Mouse (Mus musculus): ENCODE measurements around the gene Tnrc6b. TPM values are rescaled to one million over a fixed set of nuclear protein-coding genes. Genes with fewer than 3 reads are reported as not detected.
"Not testable (repeated sequence)": the region's sequence is repeated elsewhere in the genome, so short reads cannot be mapped to it uniquely, and the experiment has no call there.

The Tnrc6b gene
- polyA plus RNA-seq, 1 experiment from 2014 or later: 58.9 TPM

GRCm38 (mm10) chr15:80722366-80722765 is 11.3 kb downstream of the Tnrc6b start:
- Histone ChIP-seq H3K27me3 (no peaks in the 10 kb centered on the region), H3K36me3 (no peaks in the 10 kb centered on the region), H3K4me2 (replicated peaks) (no peak overlapping the region), H3K4me3 (no peak overlapping the region), H3K9ac (replicated peaks) (no peak overlapping the region), H3K4me1 (no peaks in the 10 kb centered on the region), H3K27ac (replicated peaks) (no peak overlapping the region), H3K9me3 (no peaks in the 10 kb centered on the region)
- ATAC-seq (ENCODE audit: low FRiP score, low read depth): no peak
- 57% methylated on average over 3 of the region's 3 CpGs for WGBS

DNA sequence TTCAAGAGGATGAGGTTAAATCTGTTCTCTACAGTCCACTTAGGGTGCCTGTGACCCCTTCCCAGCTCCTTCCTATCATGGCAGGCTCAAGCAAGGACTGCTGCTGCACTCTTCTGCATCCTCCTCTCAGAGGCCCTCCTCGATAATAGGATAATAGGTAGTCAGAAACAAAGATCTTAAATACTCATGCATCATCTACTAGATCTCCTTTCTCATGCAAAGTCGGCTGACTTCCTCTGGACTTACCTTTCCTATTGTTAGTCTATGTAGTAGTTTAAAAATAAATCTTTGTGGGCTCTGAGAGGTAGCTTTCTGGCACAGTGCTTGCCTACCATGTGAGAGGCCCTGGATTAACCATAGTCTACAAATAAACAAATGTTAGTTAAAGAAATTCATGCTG is 18.4 kb downstream of the Tnrc6b start:
- Histone ChIP-seq H3K9me3 (no peaks in the 10 kb centered on the region), H3K27ac (replicated peaks) (no peak overlapping the region), H3K9ac (replicated peaks) (no peak overlapping the region), H3K4me2 (replicated peaks) (no peak overlapping the region), H3K27me3 (no peaks in the 10 kb centered on the region), H3K4me3 (no peak overlapping the region), H3K36me3 (no peaks in the 10 kb centered on the region), H3K4me1 (peaks cover 5% of the 10 kb centered on the region)
- no peak for ATAC-seq (ENCODE audit: low FRiP score, low read depth)
- 63% methylated on average over 2 of the region's 2 CpGs for WGBS

- ATAC-seq (ENCODE audit: low FRiP score, low read depth): no peak
- H3K27me3 ChIP-seq: no peaks in the 10 kb centered on the region
- H3K4me3 ChIP-seq: no peak overlapping the region
- H3K9ac ChIP-seq (replicated peaks): no peak overlapping the region
- H3K36me3 ChIP-seq: no peaks in the 10 kb centered on the region
- peaks cover 5% of the 10 kb centered on the region for H3K4me1 ChIP-seq
- no peaks in the 10 kb centered on the region for H3K9me3 ChIP-seq
- no peak overlapping the region for H3K27ac ChIP-seq (replicated peaks)
- H3K4me2 ChIP-seq (replicated peaks): no peak overlapping the region
- WGBS: 92% methylated on average over 1 of the region's 1 CpGs
These were observed 19.9 kb downstream of the Tnrc6b start for GRCm38 (mm10) chr15:80731043-80731442.

DNA sequence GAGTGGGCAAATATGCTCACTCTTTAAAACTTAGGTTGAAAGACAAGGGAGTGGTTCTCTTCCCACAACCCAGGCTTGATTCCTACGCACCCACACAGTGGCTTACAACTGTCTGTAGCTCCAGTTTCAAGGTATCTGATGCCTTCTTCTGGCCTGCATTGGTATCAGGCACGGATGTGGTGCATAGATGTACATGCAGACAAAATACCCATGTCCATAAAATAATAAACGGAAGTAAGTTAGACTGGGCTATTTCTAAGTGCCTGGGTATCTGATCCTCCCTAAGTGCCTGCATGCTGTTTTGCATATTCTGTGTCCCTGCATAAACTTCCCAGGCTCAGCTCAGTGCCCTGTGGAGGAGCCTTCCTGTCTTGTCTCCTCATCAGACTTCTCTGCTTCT is 20.4 kb downstream of the Tnrc6b start:
- H3K27me3 ChIP-seq: no peaks in the 10 kb centered on the region
- H3K9me3 ChIP-seq: no peaks in the 10 kb centered on the region
- no peak overlapping the region for H3K27ac ChIP-seq (replicated peaks)
- H3K4me2 ChIP-seq (replicated peaks): no peak overlapping the region
- no peak overlapping the region for H3K4me3 ChIP-seq
- H3K9ac ChIP-seq (replicated peaks): no peak overlapping the region
- no peak for ATAC-seq (ENCODE audit: low FRiP score, low read depth)
- 73% methylated on average over 3 of the region's 3 CpGs for WGBS
- no peaks in the 10 kb centered on the region for H3K36me3 ChIP-seq
- H3K4me1 ChIP-seq: peaks cover 5% of the 10 kb centered on the region

DNA sequence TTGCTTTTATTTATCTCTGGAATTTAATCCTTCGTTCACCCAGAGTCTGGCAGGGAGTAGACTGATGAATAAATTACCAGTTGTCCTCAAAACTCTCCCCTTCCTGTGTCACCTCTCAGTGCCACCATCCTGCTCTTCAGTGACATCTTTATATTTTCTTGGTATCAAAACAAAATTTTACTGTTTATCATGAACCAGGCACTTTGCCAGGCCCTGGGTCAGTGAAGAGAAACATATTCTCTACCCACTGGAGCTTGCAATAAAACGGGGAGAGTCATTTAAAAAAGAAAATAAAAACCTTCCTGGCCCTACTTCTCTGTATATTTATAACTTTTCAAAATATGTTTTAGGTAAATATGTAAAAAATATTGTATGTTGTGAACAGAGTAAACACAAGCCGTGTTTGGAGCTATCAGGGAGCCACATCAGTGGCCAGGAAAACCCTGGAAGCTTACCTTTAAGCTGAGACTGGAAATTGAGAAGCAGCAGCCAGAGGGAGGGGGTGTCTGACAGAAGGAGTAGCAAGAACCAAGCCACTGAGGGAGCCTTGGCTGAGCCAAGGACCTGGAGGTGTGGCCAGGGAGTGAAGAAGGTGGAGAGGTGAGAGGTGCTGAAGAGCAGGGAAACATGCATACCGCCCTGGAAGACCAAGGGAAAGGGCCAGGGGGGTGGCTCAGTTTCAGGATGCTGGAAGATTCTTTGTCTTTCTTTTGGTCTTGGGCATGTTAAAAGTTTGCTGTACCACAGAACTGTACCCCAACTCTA is 21.3 kb downstream of the Tnrc6b start:
- Histone ChIP-seq H3K4me1 (peaks cover 5% of the 10 kb centered on the region), H3K4me2 (replicated peaks) (no peak overlapping the region), H3K27me3 (no peaks in the 10 kb centered on the region), H3K36me3 (no peaks in the 10 kb centered on the region), H3K9me3 (no peaks in the 10 kb centered on the region), H3K9ac (replicated peaks) (no peak overlapping the region), H3K27ac (replicated peaks) (no peak overlapping the region), H3K4me3 (no peak overlapping the region)
- 55% methylated on average over 4 of the region's 4 CpGs for WGBS
- no peak for ATAC-seq (ENCODE audit: low FRiP score, low read depth)

DNA sequence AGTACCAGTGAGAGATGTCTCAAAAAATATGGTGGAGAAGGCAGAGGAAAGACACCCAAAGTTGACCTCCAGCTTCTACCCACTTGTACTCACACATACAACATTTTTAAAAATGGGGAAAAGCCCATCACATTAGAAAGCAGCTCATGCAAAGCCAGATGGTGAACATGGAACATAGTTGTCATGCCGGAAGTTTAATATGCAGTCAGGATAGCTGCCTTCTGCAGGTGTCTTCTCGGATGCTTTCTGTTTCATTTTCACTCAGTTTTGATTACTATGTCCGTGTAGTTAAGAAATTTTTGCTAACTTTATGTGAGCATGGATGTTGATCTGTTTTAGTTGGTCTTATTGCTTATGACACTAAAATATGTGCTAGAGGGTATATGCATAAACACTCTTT is 24.2 kb downstream of the Tnrc6b start:
- no peak for ATAC-seq (ENCODE audit: low FRiP score, low read depth)
- Histone ChIP-seq H3K4me2 (replicated peaks) (no peak overlapping the region), H3K9me3 (no peaks in the 10 kb centered on the region), H3K4me3 (no peak overlapping the region), H3K27ac (replicated peaks) (no peak overlapping the region), H3K27me3 (no peaks in the 10 kb centered on the region), H3K36me3 (no peaks in the 10 kb centered on the region), H3K4me1 (peaks cover 5% of the 10 kb centered on the region), H3K9ac (replicated peaks) (no peak overlapping the region)
- WGBS: 91% methylated on average over 3 of the region's 3 CpGs

- not testable (repeated sequence) for H3K9me3 ChIP-seq; H3K9ac ChIP-seq (replicated peaks); H3K4me3 ChIP-seq; H3K27me3 ChIP-seq; H3K27ac ChIP-seq (replicated peaks); H3K36me3 ChIP-seq; H3K4me2 ChIP-seq (replicated peaks); H3K4me1 ChIP-seq; ATAC-seq (ENCODE audit: low FRiP score, low read depth)
- 92% methylated on average over 4 of the region's 4 CpGs for WGBS
These were observed 24.6 kb downstream of the Tnrc6b start for GRCm38 (mm10) chr15:80735708-80736107.

DNA sequence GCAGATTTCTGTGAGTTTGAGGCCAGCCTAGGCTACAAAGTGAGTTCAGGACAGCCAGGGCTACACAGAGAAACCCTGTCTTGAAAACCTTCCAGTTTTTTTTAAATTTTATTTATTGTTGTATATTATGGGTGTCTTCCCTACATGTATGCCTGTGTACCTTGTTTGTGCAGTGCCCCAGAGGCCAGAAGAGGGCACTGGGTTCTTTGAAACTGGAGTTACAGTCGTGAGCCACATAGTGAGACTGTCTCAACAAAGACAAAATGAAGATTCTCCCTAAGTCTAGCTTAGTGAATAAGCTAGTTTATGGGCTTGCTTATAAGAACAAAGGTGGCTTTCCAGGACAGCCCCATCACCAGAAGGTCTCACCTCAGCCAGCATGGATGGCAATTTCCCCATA is 25.4 kb downstream of the Tnrc6b start:
- no peaks in the 10 kb centered on the region for H3K9me3 ChIP-seq
- H3K4me2 ChIP-seq (replicated peaks): no peak overlapping the region
- no peaks in the 10 kb centered on the region for H3K27me3 ChIP-seq
- no peak overlapping the region for H3K27ac ChIP-seq (replicated peaks)
- no peak overlapping the region for H3K9ac ChIP-seq (replicated peaks)
- H3K4me3 ChIP-seq: no peak overlapping the region
- peaks cover 5% of the 10 kb centered on the region for H3K4me1 ChIP-seq
- ATAC-seq (ENCODE audit: low FRiP score, low read depth): no peak
- WGBS: 62% methylated on average over 1 of the region's 1 CpGs
- H3K36me3 ChIP-seq: no peaks in the 10 kb centered on the region

- no peak for ATAC-seq (ENCODE audit: low FRiP score, low read depth)
- Histone ChIP-seq H3K9ac (replicated peaks) (no peak overlapping the region), H3K4me2 (replicated peaks) (no peak overlapping the region), H3K9me3 (no peaks in the 10 kb centered on the region), H3K4me1 (no peaks in the 10 kb centered on the region), H3K36me3 (no peaks in the 10 kb centered on the region), H3K4me3 (no peak overlapping the region), H3K27ac (replicated peaks) (no peak overlapping the region), H3K27me3 (no peaks in the 10 kb centered on the region)
- 96% methylated on average over 2 of the region's 2 CpGs for WGBS
These were observed 27.1 kb downstream of the Tnrc6b start for GRCm38 (mm10) chr15:80738244-80738643.

GRCm38 (mm10) chr15:80739972-80740371 is 28.9 kb downstream of the Tnrc6b start:
- Histone ChIP-seq H3K4me1 (no peaks in the 10 kb centered on the region), H3K27ac (replicated peaks) (no peak overlapping the region), H3K4me2 (replicated peaks) (no peak overlapping the region), H3K4me3 (no peak overlapping the region), H3K9ac (replicated peaks) (no peak overlapping the region), H3K27me3 (no peaks in the 10 kb centered on the region), H3K9me3 (no peaks in the 10 kb centered on the region), H3K36me3 (no peaks in the 10 kb centered on the region)
- ATAC-seq (ENCODE audit: low FRiP score, low read depth): no peak
- WGBS: 93% methylated on average over 1 of the region's 1 CpGs

- Histone ChIP-seq H3K27me3 (no peaks in the 10 kb centered on the region), H3K36me3 (no peaks in the 10 kb centered on the region), H3K4me3 (no peak overlapping the region), H3K4me1 (no peaks in the 10 kb centered on the region), H3K9ac (replicated peaks) (no peak overlapping the region), H3K4me2 (replicated peaks) (no peak overlapping the region), H3K9me3 (no peaks in the 10 kb centered on the region), H3K27ac (replicated peaks) (no peak overlapping the region)
- no peak for ATAC-seq (ENCODE audit: low FRiP score, low read depth)
- WGBS: 87% methylated on average over 1 of the region's 1 CpGs
These were observed 30.7 kb downstream of the Tnrc6b start for GRCm38 (mm10) chr15:80741836-80742235.

- H3K36me3 ChIP-seq: no peaks in the 10 kb centered on the region
- H3K9ac ChIP-seq (replicated peaks): no peak overlapping the region
- ATAC-seq (ENCODE audit: low FRiP score, low read depth): no peak
- no peaks in the 10 kb centered on the region for H3K4me1 ChIP-seq
- no peaks in the 10 kb centered on the region for H3K9me3 ChIP-seq
- no peaks in the 10 kb centered on the region for H3K27me3 ChIP-seq
- no peak overlapping the region for H3K4me3 ChIP-seq
- no peak overlapping the region for H3K4me2 ChIP-seq (replicated peaks)
- 89% methylated on average over 3 of the region's 3 CpGs for WGBS
- H3K27ac ChIP-seq (replicated peaks): no peak overlapping the region
These were observed 31.9 kb downstream of the Tnrc6b start for GRCm38 (mm10) chr15:80742991-80743474.

- Histone ChIP-seq H3K4me1 (no peaks in the 10 kb centered on the region), H3K9me3 (no peaks in the 10 kb centered on the region), H3K4me3 (no peak overlapping the region), H3K27me3 (no peaks in the 10 kb centered on the region), H3K36me3 (no peaks in the 10 kb centered on the region), H3K9ac (replicated peaks) (no peak overlapping the region), H3K27ac (replicated peaks) (no peak overlapping the region), H3K4me2 (replicated peaks) (no peak overlapping the region)
- ATAC-seq (ENCODE audit: low FRiP score, low read depth): no peak
- 90% methylated on average over 7 of the region's 7 CpGs for WGBS
These were observed 32.5 kb downstream of the Tnrc6b start for GRCm38 (mm10) chr15:80743606-80744005.
